Mouse (Mus musculus) gastrocnemius, postnatal 36 days (tissue): ENCODE results near the gene Acta1. TPM values are rescaled to one million over a fixed set of nuclear protein-coding genes. Genes with fewer than 3 reads are reported as not detected.

Experiments
- DNase-seq, 2 experiments: peaks; one replicate each; pipeline ENCODE4 v3.0.0; 2022
- intact Hi-C: fragments of 180-260 bp; cut with DNase I; formaldehyde crosslinking; loops from one replicate; pipeline ENCODE4 v1.15.1; 2025
- total RNA-seq, 2 experiments: library from RNA; stranded (reverse); gene quantifications; 2 replicates each; pipeline ENCODE4 v1.2.3; 2021

Gene Acta1
- total RNA-seq, 2 experiments from 2014 or later, result 54,633 to 61,739 TPM

- intact Hi-C loops, result no loop called here
- no peak for DNase-seq
Observed at GRCm38 (mm10) chr8:123847546-123847945, 47.0 kb downstream of the Acta1 start.

- intact Hi-C loops, result no loop called here
- DNase-seq, result no peak
Observed at GRCm38 (mm10) chr8:123846509-123846908, 48.0 kb downstream of the Acta1 start.

GRCm38 (mm10) chr8:123845991-123846390, 48.6 kb downstream of the Acta1 start:
- no peak for DNase-seq
- intact Hi-C loops, result no loop called here

GRCm38 (mm10) chr8:123845114-123845513, 49.4 kb downstream of the Acta1 start:
- intact Hi-C loops, result no loop called here
- DNase-seq, result no peak

GRCm38 (mm10) chr8:123844341-123844740, 50.2 kb downstream of the Acta1 start:
- intact Hi-C loops, result no loop called here
- DNase-seq, result no peak

- intact Hi-C loops, result no loop called here
- DNase-seq, result no peak
Observed at GRCm38 (mm10) chr8:123842086-123842485, 52.5 kb downstream of the Acta1 start.

Other genes starting within 250 kb of the Acta1 start
- gene Rhou, start 240.8 kb downstream of the Acta1 start, total RNA-seq, result 10 to 100 TPM; 12.8 to 14.7 TPM
- 10 to 100 TPM; 10.5 to 11.7 TPM for gene Rab4a, start 88.8 kb downstream of the Acta1 start, total RNA-seq
- under 1 TPM; 0.54 to 0.66 TPM for gene Ccsap, start 34.5 kb downstream of the Acta1 start, total RNA-seq
- 10 to 100 TPM in 1 of 2 experiments, 1 to 10 TPM in 1; 6.6 to 11.0 TPM for gene Nup133, start 54.5 kb upstream of the Acta1 start, total RNA-seq
- 10 to 100 TPM; 15.6 to 15.9 TPM for gene Abcb10, start 88.4 kb upstream of the Acta1 start, total RNA-seq
- gene Taf5l, start 126.6 kb upstream of the Acta1 start, total RNA-seq, result 10 to 100 TPM; 12.0 to 13.6 TPM
- 1 to 10 TPM; 5.4 to 5.8 TPM for gene Urb2, start 126.8 kb upstream of the Acta1 start, total RNA-seq